Mouse (Mus musculus) kidney, adult 2 months (tissue): Measurements from ENCODE around the gene Cubn. TPM values are rescaled to one million over a fixed set of nuclear protein-coding genes. Genes with fewer than 3 reads are reported as not detected.

Experiments used
- DNase-seq: peaks from one replicate; pipeline ENCODE4 v3.0.0; 2021
- H3K27ac ChIP-seq: fragments of 200-500 bp; 2 replicates; pipeline ENCODE4 v1.5.1; 2012; ENCODE audit warnings: low read depth, low read length, control low read depth, inconsistent platforms; ENCODE audit not compliant: insufficient read depth
- H3K27me3 ChIP-seq: fragments of 200-500 bp; replicated peaks from 2 replicates; pipeline ENCODE4 v1.6.1; 2012; ENCODE audit warnings: mild to moderate bottlenecking, moderate library complexity, low read length, inconsistent platforms; ENCODE audit not compliant: control insufficient read depth, insufficient read depth
- H3K36me3 ChIP-seq: fragments of 200-500 bp; 2 replicates; pipeline ENCODE4 v1.6.1; 2012; ENCODE audit warnings: mild to moderate bottlenecking, moderate library complexity, low read length, inconsistent platforms; ENCODE audit not compliant: control insufficient read depth, insufficient read depth
- H3K4me1 ChIP-seq: fragments of 200-500 bp; 2 replicates; pipeline ENCODE4 v1.6.1; 2011; ENCODE audit warnings: low read length; ENCODE audit not compliant: control insufficient read depth, insufficient read depth
- H3K4me3 ChIP-seq: fragments of 200-500 bp; 2 replicates; pipeline ENCODE4 v1.5.1; 2011; ENCODE audit warnings: mild to moderate bottlenecking, low read depth, low read length, control low read depth; ENCODE audit not compliant: insufficient read depth
- CTCF ChIP-seq: fragments of 200-500 bp; conservative IDR thresholded peaks from 2 replicates; pipeline ENCODE4 v1.5.1; 2011; ENCODE audit warnings: low read depth, mild to moderate bottlenecking, control low read depth, low read length, moderate library complexity, mixed read lengths; ENCODE audit not compliant: insufficient read depth, insufficient read length
- POLR2A ChIP-seq: fragments of 200-500 bp; IDR thresholded peaks from one replicate; pipeline ENCODE4 v1.6.1; 2011; ENCODE audit warnings: low read depth, low read length, control low read depth
- WGBS: fragments of 180-500 bp; shearing (Covaris S2); methylation state at CpG from one replicate; pipeline ENCODE4 v1.1.7; 2018; 5-methylcytosine and 5-hydroxymethylcytosine counted together
- polyA plus RNA-seq: library from polyadenylated mRNA; depleted of rRNA; stranded (reverse); fragments of >200 nt; gene quantifications from 2 replicates; pipeline ENCODE4 v1.2.3, GENCODE M21; 2012

The Cubn gene
- polyA plus RNA-seq, 1 experiment = 56.2 TPM

DNA sequence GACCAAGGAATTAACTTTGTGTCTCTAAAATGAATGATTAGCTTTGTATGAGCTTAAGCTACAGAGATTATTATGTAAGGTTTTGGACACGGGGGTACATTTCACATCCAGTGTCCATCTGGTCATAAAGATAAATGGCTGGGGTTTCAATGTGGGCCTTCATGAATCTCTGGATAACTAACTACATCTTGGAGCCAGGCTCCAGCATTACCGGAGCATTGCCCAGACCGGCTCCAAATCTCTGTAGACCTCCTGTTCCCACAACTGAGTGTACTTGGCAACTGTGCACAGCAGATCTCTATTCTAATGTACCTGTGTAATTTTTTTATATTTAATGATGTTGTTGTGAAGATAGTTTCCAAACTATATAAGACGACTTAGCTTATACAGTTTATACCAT, 115.4 kb downstream of the Cubn start:
- no peak for DNase-seq
- TF ChIP-seq POLR2A = no peak
- no peak for TF ChIP-seq CTCF
- no peaks in the 10 kb centered on the region for H3K4me1 ChIP-seq
- H3K27me3 ChIP-seq = no peaks in the 10 kb centered on the region
- H3K27ac ChIP-seq = no peak overlapping the region
- no peaks in the 10 kb centered on the region for H3K36me3 ChIP-seq
- WGBS = 89% methylated on average over 4 of the region's 4 CpGs
- no peak overlapping the region for H3K4me3 ChIP-seq

DNA sequence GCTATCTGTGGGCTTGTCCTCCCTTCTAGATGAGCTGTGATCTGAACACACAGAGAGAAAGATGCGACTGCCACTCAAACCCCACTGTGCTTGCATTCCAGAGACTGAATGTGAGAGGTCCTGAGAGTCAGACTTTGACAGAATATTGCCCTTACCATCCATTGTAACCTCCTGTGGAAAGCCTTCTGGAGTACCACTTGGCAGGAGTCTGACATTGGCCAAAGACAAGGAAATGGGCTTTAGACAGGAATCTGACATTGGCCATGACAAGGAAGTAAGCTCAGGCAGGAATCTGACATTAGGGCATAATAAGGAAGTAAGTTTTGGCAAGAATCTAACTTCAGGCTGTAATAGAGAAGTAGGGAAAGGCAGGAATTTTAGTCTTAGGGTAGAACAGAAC, 118.3 kb downstream of the Cubn start:
- TF ChIP-seq CTCF = no peak
- Histone ChIP-seq H3K4me1 (no peaks in the 10 kb centered on the region), H3K27ac (no peak overlapping the region), H3K4me3 (no peak overlapping the region), H3K27me3 (no peaks in the 10 kb centered on the region), H3K36me3 (no peaks in the 10 kb centered on the region)
- 95% methylated on average over 1 of the region's 1 CpGs for WGBS
- peak; percentile 19 for DNase-seq

DNA sequence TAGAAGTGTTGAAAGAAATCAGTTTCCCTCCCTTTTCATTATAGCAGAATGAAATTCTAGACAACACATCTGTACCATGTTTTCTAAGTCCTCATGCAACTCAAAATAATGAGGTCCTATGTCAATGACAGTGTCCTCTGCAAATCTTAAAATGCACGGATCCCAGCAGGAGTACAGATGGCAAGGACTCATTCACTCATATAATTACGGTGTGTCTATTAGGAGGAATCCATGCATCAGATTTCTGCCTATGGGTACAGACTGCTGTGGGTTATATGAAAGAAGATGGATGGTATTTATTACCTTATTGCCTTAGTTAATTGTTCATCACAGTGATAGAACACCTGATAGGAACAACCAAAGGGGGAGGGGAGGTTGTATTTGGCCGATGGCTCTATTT, 118.8 kb downstream of the Cubn start:
- no peaks in the 10 kb centered on the region for H3K36me3 ChIP-seq
- TF ChIP-seq CTCF = no peak
- TF ChIP-seq POLR2A = no peak
- no peaks in the 10 kb centered on the region for H3K4me1 ChIP-seq
- DNase-seq = no peak
- no peak overlapping the region for H3K4me3 ChIP-seq
- WGBS = 45% methylated on average over 3 of the region's 3 CpGs
- no peak overlapping the region for H3K27ac ChIP-seq
- H3K27me3 ChIP-seq = no peaks in the 10 kb centered on the region

DNA sequence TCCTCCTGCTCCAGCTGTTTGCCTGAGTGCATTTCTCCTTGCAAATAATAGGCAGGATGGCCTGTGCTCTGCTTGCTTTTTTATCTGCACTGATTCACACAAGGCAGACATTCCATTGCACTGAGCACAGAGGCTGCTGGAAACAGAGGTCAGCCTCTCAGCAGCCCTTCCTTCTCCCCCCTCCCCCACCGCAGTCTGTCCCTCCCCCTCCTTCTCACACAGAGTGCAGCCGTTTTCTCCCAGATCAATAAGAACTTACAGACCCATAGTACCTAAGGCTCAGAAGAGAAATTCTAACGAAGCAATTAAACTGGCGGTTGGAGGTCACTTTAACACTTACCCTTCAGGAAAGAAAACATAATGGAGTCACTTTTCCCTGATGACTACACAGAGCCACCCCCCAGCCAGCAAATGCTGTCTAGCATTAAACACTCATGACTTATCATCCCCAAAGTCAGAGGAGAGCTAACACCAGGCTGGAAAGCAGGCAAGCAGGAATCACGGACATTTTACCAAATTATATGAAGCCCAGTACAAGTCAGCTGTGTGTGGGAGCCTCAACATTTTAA, 119.3 kb downstream of the Cubn start:
- 18% methylated on average over 5 of the region's 5 CpGs for WGBS
- Histone ChIP-seq H3K27ac (peak overlapping the region; percentile 52; the same call in 1 of the 2 replicates), H3K4me1 (no peaks in the 10 kb centered on the region), H3K36me3 (no peaks in the 10 kb centered on the region), H3K4me3 (no peak overlapping the region), H3K27me3 (0 out of 2 replicates have a peak, but pooled peaks cover 1% of the 10 kb centered on the region)
- DNase-seq = peak; percentile 59
- TF ChIP-seq CTCF (no peak), POLR2A (no peak)

DNA sequence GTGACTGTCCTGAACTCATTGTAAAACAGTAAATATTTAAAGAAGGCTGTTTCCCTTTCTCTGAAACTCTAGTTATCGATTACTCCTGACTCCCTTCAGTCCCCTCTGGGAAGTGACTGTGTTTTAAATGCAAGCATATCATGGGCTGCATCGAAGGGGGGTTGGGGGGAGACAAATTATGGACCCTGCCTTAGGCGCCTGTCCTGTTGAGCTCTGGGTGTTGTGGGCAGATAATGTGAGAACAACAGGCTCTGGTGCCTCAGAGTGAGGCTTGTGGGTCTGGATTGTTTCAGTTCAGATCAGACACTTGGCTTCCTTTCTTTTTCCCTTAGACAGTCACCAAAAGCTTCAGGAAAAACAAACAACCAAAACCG, 119.8 kb downstream of the Cubn start:
- no peak for DNase-seq
- Histone ChIP-seq H3K4me1 (no peaks in the 10 kb centered on the region), H3K36me3 (no peaks in the 10 kb centered on the region), H3K27me3 (0 out of 2 replicates have a peak, but pooled peaks cover 1% of the 10 kb centered on the region), H3K4me3 (no peak overlapping the region), H3K27ac (peak overlapping the region; percentile 27)
- no peak for TF ChIP-seq CTCF
- WGBS = 20% methylated on average over 4 of the region's 4 CpGs

DNA sequence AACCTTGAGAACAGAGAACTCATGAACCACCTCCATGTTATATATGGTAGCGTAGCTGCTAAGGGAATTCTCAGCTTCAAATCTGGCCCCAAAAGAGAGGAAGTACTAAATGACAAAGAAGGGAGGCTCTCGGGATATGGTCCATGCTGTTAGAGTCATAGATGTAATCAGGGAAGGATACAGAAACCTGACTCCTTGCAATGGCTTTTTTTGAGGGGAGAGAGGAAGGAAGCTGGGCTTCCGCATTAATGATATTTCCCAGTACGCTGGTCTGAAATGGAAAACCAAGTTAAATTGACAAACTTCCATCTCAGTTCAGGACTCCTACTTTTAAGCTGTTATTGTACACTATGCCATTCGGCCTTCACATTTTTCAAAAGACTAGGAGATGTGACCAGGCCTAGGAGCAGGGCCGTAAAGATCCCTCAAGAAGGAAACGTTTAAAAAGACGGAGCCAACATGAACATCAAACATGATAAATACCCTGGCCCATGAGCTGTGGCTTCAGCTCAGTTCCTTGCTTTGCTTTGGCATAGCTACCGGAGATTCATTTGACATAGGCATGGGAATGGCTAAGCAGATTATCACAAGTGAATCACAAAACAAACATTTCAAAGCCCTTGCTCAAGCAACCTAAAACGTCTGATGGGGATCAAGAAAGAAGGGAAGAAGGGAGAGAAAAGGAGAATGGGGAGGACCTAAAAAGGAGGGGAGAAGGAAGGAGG, 120.4 kb downstream of the Cubn start:
- Histone ChIP-seq H3K36me3 (no peaks in the 10 kb centered on the region), H3K4me1 (no peaks in the 10 kb centered on the region), H3K4me3 (no peak overlapping the region), H3K27me3 (0 out of 2 replicates have a peak, but pooled peaks cover 1% of the 10 kb centered on the region), H3K27ac (peak overlapping the region; percentile 27)
- 63% methylated on average over 10 of the region's 10 CpGs for WGBS
- no peak for DNase-seq
- TF ChIP-seq CTCF = no peak

DNA sequence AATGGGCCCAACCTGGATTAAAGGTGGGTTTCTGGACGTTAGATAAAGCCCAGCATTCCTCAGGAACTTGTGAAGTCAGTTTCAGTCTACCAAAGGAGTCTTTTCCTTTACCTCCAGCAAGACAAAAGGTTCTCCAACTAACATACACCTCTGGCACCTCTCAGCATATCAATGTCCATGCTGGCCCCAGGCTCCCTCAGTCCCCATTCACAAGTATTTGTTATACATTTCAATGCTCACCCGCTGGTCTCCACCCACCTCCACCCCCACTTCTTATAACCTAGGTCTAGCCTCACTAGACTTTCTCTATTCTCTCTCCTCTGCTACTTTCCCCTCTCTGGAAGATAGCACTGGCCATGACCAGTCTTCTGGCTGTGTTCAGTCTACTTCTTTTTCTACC, 121.1 kb downstream of the Cubn start:
- no peak for DNase-seq
- 0 out of 2 replicates have a peak, but pooled peaks cover 1% of the 10 kb centered on the region for H3K27me3 ChIP-seq
- no peak overlapping the region for H3K4me3 ChIP-seq
- TF ChIP-seq CTCF (no peak), POLR2A (no peak)
- no peaks in the 10 kb centered on the region for H3K36me3 ChIP-seq
- H3K27ac ChIP-seq = no peak overlapping the region
- H3K4me1 ChIP-seq = no peaks in the 10 kb centered on the region
- WGBS = 90% methylated on average over 2 of the region's 2 CpGs
